Mouse (Mus musculus) kidney, embryonic 15.5 days (tissue): ENCODE results near the gene Kntc1. TPM values are rescaled to one million over a fixed set of nuclear protein-coding genes. Genes with fewer than 3 reads are reported as not detected.
A peak's percentile ranks its signal among the peaks of the same experiment; 100 is the strongest.

ENCODE experiments used
- ATAC-seq: fragments of 200-750 bp; cut with Nextera tagmentation; replicated peaks from 2 replicates; pipeline ENCODE4 v1.8.0; 2017; ENCODE audit warnings: moderate TSS enrichment; ENCODE audit not compliant: low FRiP score
- H3K27ac ChIP-seq: fragments of 300-500 bp; sonication (generic); 2 replicates; pipeline ENCODE4 v1.5.1; 2015; ENCODE audit warnings: mild to moderate bottlenecking, inconsistent platforms
- H3K27me3 ChIP-seq: fragments of 300-500 bp; sonication (generic); 2 replicates; pipeline ENCODE4 v1.6.1; 2015; ENCODE audit warnings: inconsistent platforms
- H3K36me3 ChIP-seq: fragments of 300-500 bp; sonication (generic); 2 replicates; pipeline ENCODE4 v1.6.1; 2015; ENCODE audit warnings: inconsistent platforms
- H3K4me1 ChIP-seq: fragments of 300-500 bp; sonication (generic); 2 replicates; pipeline ENCODE4 v1.6.1; 2015; ENCODE audit warnings: inconsistent platforms
- H3K4me2 ChIP-seq: fragments of 300-500 bp; sonication (generic); 2 replicates; pipeline ENCODE4 v1.6.1; 2015; ENCODE audit warnings: moderate library complexity, mild to moderate bottlenecking, inconsistent platforms
- H3K4me3 ChIP-seq: fragments of 300-500 bp; sonication (generic); replicated peaks from 2 replicates; pipeline ENCODE4 v1.5.1; 2015; ENCODE audit warnings: mild to moderate bottlenecking, inconsistent platforms
- H3K9ac ChIP-seq: fragments of 300-500 bp; sonication (generic); 2 replicates; pipeline ENCODE4 v1.6.1; 2015; ENCODE audit warnings: mild to moderate bottlenecking, inconsistent platforms
- H3K9me3 ChIP-seq: fragments of 300-500 bp; sonication (generic); replicated peaks from 2 replicates; pipeline ENCODE4 v1.6.1; 2016; ENCODE audit warnings: inconsistent platforms
- WGBS: fragments of 180-500 bp; shearing (Covaris S2); methylation state at CpG from one replicate; pipeline ENCODE4 v1.1.7; 2015; ENCODE audit warnings: mixed read lengths; 5-methylcytosine and 5-hydroxymethylcytosine counted together
- polyA plus RNA-seq: library from polyadenylated mRNA; unstranded; fragments of >200 nt; fragmentation: Nextera tagmentation; extraction: Ambion mirVana; gene quantifications from 2 replicates; pipeline ENCODE4 v1.2.1, GENCODE M21; 2015

Gene Kntc1
- polyA plus RNA-seq, 1 experiment from 2014 or later, result 33.0 TPM

- 0 out of 2 replicates have a peak, but pooled peaks have one; percentile 40 for ATAC-seq
- Histone ChIP-seq H3K4me1 (peaks cover 6% of the 10 kb centered on the region; the same call in 1 of the 2 replicates), H3K4me3 (no peak overlapping the region), H3K27ac (no peak overlapping the region), H3K4me2 (no peak overlapping the region), H3K27me3 (no peaks in the 10 kb centered on the region), H3K36me3 (no peaks in the 10 kb centered on the region), H3K9ac (no peak overlapping the region), H3K9me3 (no peaks in the 10 kb centered on the region)
- WGBS, result 14% methylated on average over 2 of the region's 2 CpGs
Observed at GRCm38 (mm10) chr5:123851398-123851797, 101.9 kb downstream of the Kntc1 start.

- Histone ChIP-seq H3K4me3 (no peak overlapping the region), H3K9me3 (no peaks in the 10 kb centered on the region)
Observed at GRCm38 (mm10) chr5:123853877-123854504, 104.5 kb downstream of the Kntc1 start.

GRCm38 (mm10) chr5:123854511-123854910 is 105.0 kb downstream of the Kntc1 start:
- Histone ChIP-seq H3K4me2 (no peak overlapping the region), H3K27ac (no peak overlapping the region), H3K9ac (no peak overlapping the region), H3K36me3 (no peaks in the 10 kb centered on the region), H3K4me3 (no peak overlapping the region), H3K27me3 (no peaks in the 10 kb centered on the region), H3K4me1 (peaks cover 11% of the 10 kb centered on the region; the same call in 1 of the 2 replicates), H3K9me3 (no peaks in the 10 kb centered on the region)
- WGBS, result 82% methylated on average over 9 of the region's 9 CpGs
- no peak for ATAC-seq

More at GRCm38 (mm10) chr5:123853877-123854504, 104.5 kb downstream of the Kntc1 start:
- no peak overlapping the region for H3K27ac ChIP-seq
- H3K9ac ChIP-seq, result no peak overlapping the region
- no peaks in the 10 kb centered on the region for H3K27me3 ChIP-seq
- no peaks in the 10 kb centered on the region for H3K36me3 ChIP-seq
- H3K4me2 ChIP-seq, result no peak overlapping the region
- H3K4me1 ChIP-seq, result peaks cover 8% of the 10 kb centered on the region; the same call in 1 of the 2 replicates
- 83% methylated on average over 11 of the region's 11 CpGs for WGBS
- no peak for ATAC-seq

GRCm38 (mm10) chr5:123858798-123859197 is 109.3 kb downstream of the Kntc1 start:
- 69% methylated on average over 11 of the region's 11 CpGs for WGBS
- Histone ChIP-seq H3K4me3 (no peak overlapping the region), H3K4me1 (peaks cover 17% of the 10 kb centered on the region), H3K27me3 (no peaks in the 10 kb centered on the region), H3K36me3 (no peaks in the 10 kb centered on the region), H3K9me3 (no peaks in the 10 kb centered on the region), H3K27ac (no peak overlapping the region), H3K4me2 (no peak overlapping the region), H3K9ac (no peak overlapping the region)
- ATAC-seq, result no peak

- H3K4me2 ChIP-seq, result no peak overlapping the region
- ATAC-seq, result no peak
- 71% methylated on average over 15 of the region's 15 CpGs for WGBS
Observed at GRCm38 (mm10) chr5:123862374-123863350, 113.1 kb downstream of the Kntc1 start.

DNA sequence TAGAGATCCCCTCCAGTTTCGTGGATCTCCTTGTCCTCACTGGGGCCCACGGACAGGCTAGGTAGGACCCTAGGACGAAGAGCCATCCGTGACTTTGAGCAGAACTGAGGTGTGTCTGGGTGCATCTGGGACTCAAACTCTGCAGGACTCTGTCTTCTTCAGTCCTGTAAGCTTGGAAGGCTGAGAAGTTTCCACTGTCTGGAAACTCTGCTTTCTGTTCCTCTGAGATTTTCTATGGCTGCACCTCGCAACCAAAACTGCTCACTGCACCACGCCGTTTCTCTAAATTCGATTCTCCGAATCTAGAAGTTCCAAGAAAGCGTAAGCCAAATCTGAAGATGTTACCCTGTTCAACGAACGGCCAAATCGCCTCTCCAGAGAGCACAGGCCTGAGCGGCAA is 114.4 kb downstream of the Kntc1 start:
- no peak overlapping the region for H3K9ac ChIP-seq
- no peaks in the 10 kb centered on the region for H3K9me3 ChIP-seq
- no peak overlapping the region for H3K4me3 ChIP-seq
- no peaks in the 10 kb centered on the region for H3K27me3 ChIP-seq
- H3K27ac ChIP-seq, result no peak overlapping the region
- no peaks in the 10 kb centered on the region for H3K36me3 ChIP-seq
- WGBS, result 88% methylated on average over 14 of the region's 14 CpGs
- peaks cover 15% of the 10 kb centered on the region for H3K4me1 ChIP-seq
- ATAC-seq, result no peak
- H3K4me2 ChIP-seq, result no peak overlapping the region

More at GRCm38 (mm10) chr5:123862374-123863350, 113.1 kb downstream of the Kntc1 start:
- Histone ChIP-seq H3K27me3 (no peaks in the 10 kb centered on the region), H3K4me3 (no peak overlapping the region), H3K9ac (no peak overlapping the region), H3K9me3 (no peaks in the 10 kb centered on the region), H3K4me1 (peaks cover 17% of the 10 kb centered on the region), H3K36me3 (no peaks in the 10 kb centered on the region), H3K27ac (no peak overlapping the region)

- 77% methylated on average over 12 of the region's 12 CpGs for WGBS
- Histone ChIP-seq H3K27me3 (no peaks in the 10 kb centered on the region), H3K4me2 (no peak within 1 kb of the TSS), H3K36me3 (no peaks in the 10 kb centered on the region), H3K9me3 (no peaks in the 10 kb centered on the region), H3K4me1 (peaks cover 9% of the 10 kb centered on the region), H3K27ac (no peak within 1 kb of the TSS), H3K9ac (no peak within 1 kb of the TSS), H3K4me3 (no peak within 1 kb of the TSS)
- ATAC-seq, result no peak
Observed at GRCm38 (mm10) chr5:123865365-123865764, 115.8 kb downstream of the Kntc1 start, which contains the start of gene Hcar2. Hcar2 (minus strand) TSS chr5:123865499.

- 86% methylated on average over 4 of the region's 4 CpGs for WGBS
Observed at GRCm38 (mm10) chr5:123866457-123866856, 116.9 kb downstream of the Kntc1 start.

GRCm38 (mm10) chr5:123869615-123870014 is 120.1 kb downstream of the Kntc1 start:
- 87% methylated on average over 4 of the region's 4 CpGs for WGBS
- Histone ChIP-seq H3K27ac (no peak overlapping the region), H3K27me3 (no peaks in the 10 kb centered on the region), H3K9ac (no peak overlapping the region), H3K36me3 (no peaks in the 10 kb centered on the region), H3K4me2 (no peak overlapping the region), H3K9me3 (no peaks in the 10 kb centered on the region), H3K4me3 (no peak overlapping the region), H3K4me1 (no peaks in the 10 kb centered on the region)
- ATAC-seq, result no peak

More at GRCm38 (mm10) chr5:123866457-123866856, 116.9 kb downstream of the Kntc1 start:
- H3K4me2 ChIP-seq, result no peak overlapping the region
- ATAC-seq, result no peak
- H3K9me3 ChIP-seq, result no peaks in the 10 kb centered on the region
- no peaks in the 10 kb centered on the region for H3K36me3 ChIP-seq
- no peak overlapping the region for H3K4me3 ChIP-seq
- no peaks in the 10 kb centered on the region for H3K27me3 ChIP-seq
- H3K9ac ChIP-seq, result no peak overlapping the region
- no peak overlapping the region for H3K27ac ChIP-seq
- peaks cover 9% of the 10 kb centered on the region for H3K4me1 ChIP-seq

Other genes starting within 250 kb of the Kntc1 start
- 0.22 TPM in 1 of 2 replicates, not detected in the other for gene B3gnt4, start 239.3 kb upstream of the Kntc1 start, polyA plus RNA-seq
- 114 and 121 TPM in 2 replicates for gene Diablo, start 225.5 kb upstream of the Kntc1 start, polyA plus RNA-seq
- 1.2 and 2.6 TPM in 2 replicates for gene Gm49027, start 224.2 kb upstream of the Kntc1 start, polyA plus RNA-seq
- 28.9 and 29.7 TPM in 2 replicates for gene Vps33a, start 176.7 kb upstream of the Kntc1 start, polyA plus RNA-seq
- gene Clip1, start 65.1 kb upstream of the Kntc1 start, polyA plus RNA-seq, result 34.0 and 34.1 TPM in 2 replicates
- 82.7 and 83.5 TPM in 2 replicates for gene Zcchc8, start 28.6 kb upstream of the Kntc1 start, polyA plus RNA-seq
- 122 and 124 TPM in 2 replicates for gene Rsrc2, start 302 bp upstream of the Kntc1 start, polyA plus RNA-seq
- gene Hcar2, start 115.8 kb downstream of the Kntc1 start, polyA plus RNA-seq, result 0.10 TPM in 1 of 2 replicates, not detected in the other
- gene Hcar1, start 130.3 kb downstream of the Kntc1 start, polyA plus RNA-seq, result 2.0 TPM in 2 replicates
- 145 and 164 TPM in 2 replicates for gene Denr, start 157.5 kb downstream of the Kntc1 start, polyA plus RNA-seq
- 1.7 and 2.9 TPM in 2 replicates for gene Gm43518, start 177.7 kb downstream of the Kntc1 start, polyA plus RNA-seq
- 6.0 and 6.9 TPM in 2 replicates for gene Ccdc62, start 181.0 kb downstream of the Kntc1 start, polyA plus RNA-seq
- 18.2 and 20.0 TPM in 2 replicates for gene Hip1r, start 223.9 kb downstream of the Kntc1 start, polyA plus RNA-seq